Mouse (Mus musculus) cortical plate, adult 2 months (tissue): Measurements from ENCODE around the gene Arl16.

ENCODE experiments used
- CTCF ChIP-seq: fragments of 200-500 bp; IDR thresholded peaks from 2 replicates; pipeline ENCODE4 v1.5.1; 2011; ENCODE audit warnings: mild to moderate bottlenecking, control low read depth, low read length; ENCODE audit not compliant: insufficient read depth; ENCODE audit errors: extremely low read depth
- POLR2A ChIP-seq: fragments of 200-500 bp; IDR thresholded peaks from 2 replicates; pipeline ENCODE4 v1.6.1; 2011; ENCODE audit warnings: mild to moderate bottlenecking, low read length, control low read depth; ENCODE audit not compliant: insufficient read depth; ENCODE audit errors: extremely low read depth

- TF ChIP-seq CTCF (no peak), POLR2A (no peak)
Measured at GRCm38 (mm10) chr11:120447179-120447578, 20.2 kb downstream of the Arl16 start.
